Mouse (Mus musculus) small intestine, adult 2 months (tissue): ENCODE results near the gene Tnxb. TPM values are rescaled to one million over a fixed set of nuclear protein-coding genes. Genes with fewer than 3 reads are reported as not detected.
"Not testable (repeated sequence)": the region's sequence is repeated elsewhere in the genome, so short reads cannot be mapped to it uniquely, and the experiment has no call there.

Experiments
- H3K27ac ChIP-seq: fragments of 200-500 bp; 2 replicates; pipeline ENCODE4 v1.5.1; 2012; ENCODE audit warnings: low read depth, low read length, control low read depth, inconsistent platforms; ENCODE audit not compliant: insufficient read depth
- H3K27me3 ChIP-seq: fragments of 200-500 bp; 2 replicates; pipeline ENCODE4 v1.6.1; 2012; ENCODE audit warnings: mild to moderate bottlenecking, moderate library complexity, low read length, inconsistent platforms; ENCODE audit not compliant: control insufficient read depth, insufficient read depth
- H3K36me3 ChIP-seq: fragments of 200-500 bp; 2 replicates; pipeline ENCODE4 v1.6.1; 2012; ENCODE audit warnings: mild to moderate bottlenecking, low read length, control low read depth, inconsistent platforms; ENCODE audit not compliant: control insufficient read depth, insufficient read depth
- H3K4me1 ChIP-seq: fragments of 200-500 bp; 2 replicates; pipeline ENCODE4 v1.6.1; 2012; ENCODE audit warnings: low read length, inconsistent platforms, mixed read lengths; ENCODE audit not compliant: control insufficient read depth, insufficient read depth, insufficient read length
- H3K4me3 ChIP-seq: fragments of 200-500 bp; 2 replicates; pipeline ENCODE4 v1.5.1; 2012; ENCODE audit warnings: low read depth, mild to moderate bottlenecking, control low read depth, inconsistent platforms, low read length, moderate library complexity
- CTCF ChIP-seq: fragments of 200-500 bp; IDR thresholded peaks from 2 replicates; pipeline ENCODE4 v1.5.1; 2012; ENCODE audit warnings: low read depth, mild to moderate bottlenecking, control low read depth, inconsistent platforms, low read length, moderate library complexity, mixed read lengths; ENCODE audit not compliant: insufficient replicate concordance, insufficient read length; ENCODE audit errors: extremely low read depth
- POLR2A ChIP-seq: fragments of 200-500 bp; IDR thresholded peaks from 2 replicates; pipeline ENCODE4 v1.6.1; 2012; ENCODE audit warnings: low read depth, mild to moderate bottlenecking, control low read depth, inconsistent platforms, low read length, moderate library complexity
- WGBS: fragments of 180-500 bp; shearing (Covaris S2); methylation state at CpG from one replicate; pipeline ENCODE4 v1.1.7; 2018; 5-methylcytosine and 5-hydroxymethylcytosine counted together
- polyA plus RNA-seq: library from polyadenylated mRNA; depleted of rRNA; stranded (reverse); fragments of >200 nt; gene quantifications from 2 replicates; pipeline ENCODE4 v1.2.3, GENCODE M21; 2012

Gene Tnxb
- polyA plus RNA-seq, 1 experiment: 12.5 TPM

DNA sequence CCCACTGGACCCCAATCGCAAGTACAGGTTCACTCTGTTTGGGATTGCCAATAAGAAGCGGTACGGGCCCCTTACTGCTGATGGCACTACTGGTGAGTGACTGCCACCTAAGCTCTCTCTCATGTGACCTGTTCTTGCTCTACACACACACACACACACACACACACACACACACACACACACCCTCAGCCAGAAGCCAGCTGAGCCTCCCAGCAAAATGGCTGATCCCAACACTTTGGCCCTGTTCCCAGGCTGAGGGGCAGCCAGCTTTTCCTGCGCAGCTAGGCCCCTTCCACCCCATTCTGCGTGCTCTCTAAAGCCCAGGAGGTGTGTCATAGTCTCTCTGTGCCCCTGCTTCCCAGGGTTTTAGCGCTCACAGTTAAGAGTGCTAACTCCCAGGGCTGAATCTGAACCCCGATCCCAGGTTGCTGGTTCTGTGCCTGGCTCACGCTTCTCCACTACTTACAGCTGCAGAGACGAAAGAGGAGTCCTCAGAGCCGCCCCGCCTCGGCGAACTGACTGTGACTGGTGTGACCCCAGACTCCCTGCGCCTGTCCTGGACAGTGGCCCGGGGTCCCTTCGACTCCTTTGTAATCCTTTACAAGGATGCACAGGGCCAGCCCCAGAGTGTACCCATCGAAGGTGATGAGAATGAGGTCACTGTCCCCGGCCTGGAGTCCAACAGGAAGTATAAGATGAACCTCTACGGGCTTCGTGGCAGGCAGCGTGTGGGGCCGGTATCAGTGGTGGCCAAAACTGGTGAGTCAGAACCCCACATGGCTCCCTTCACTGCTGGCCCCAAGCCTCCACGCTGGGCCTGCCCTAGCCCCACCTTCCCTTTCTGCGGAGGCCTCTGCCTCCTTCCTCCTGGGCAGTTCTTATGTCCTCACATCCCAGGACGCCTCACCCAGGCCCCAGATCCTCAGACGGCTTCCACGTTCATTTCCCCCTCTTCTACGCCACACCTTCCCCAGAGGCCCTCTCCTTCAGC is 15.1 kb downstream of the Tnxb start:
- Histone ChIP-seq H3K27me3 (no peaks in the 10 kb centered on the region; the same call in 1 of the 2 replicates), H3K27ac (peak overlapping the region; percentile 49), H3K4me3 (no peak overlapping the region), H3K36me3 (no peaks in the 10 kb centered on the region), H3K4me1 (peaks cover 19% of the 10 kb centered on the region)
- WGBS: 58% methylated on average over 28 of the region's 28 CpGs
- TF ChIP-seq POLR2A: no peak
- no peak for TF ChIP-seq CTCF

DNA sequence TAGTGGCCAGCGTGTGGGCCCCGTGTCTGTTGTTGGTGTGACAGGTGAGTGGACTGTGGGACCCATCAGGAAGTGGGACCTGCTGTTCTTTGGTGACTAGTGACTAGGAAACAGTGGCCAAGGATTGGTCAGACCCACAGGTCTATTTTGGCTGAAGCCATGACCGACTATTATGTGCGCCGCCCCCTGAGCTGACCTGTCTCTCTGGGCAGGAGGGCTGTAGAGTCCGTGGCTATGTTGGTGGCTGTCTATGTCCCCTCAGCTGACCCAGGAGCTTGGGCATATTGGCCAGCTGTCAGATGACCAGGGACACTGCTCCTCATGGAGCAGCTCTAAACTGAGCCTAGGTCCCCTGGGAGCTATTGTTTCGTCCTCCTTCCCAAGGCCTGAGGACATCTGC is 18.6 kb downstream of the Tnxb start:
- Histone ChIP-seq H3K4me1 (peaks cover 11% of the 10 kb centered on the region), H3K27ac (no peak overlapping the region), H3K36me3 (no peaks in the 10 kb centered on the region), H3K27me3 (no peaks in the 10 kb centered on the region; the same call in 1 of the 2 replicates), H3K4me3 (no peak overlapping the region)
- TF ChIP-seq POLR2A: no peak
- TF ChIP-seq CTCF: no peak
- 88% methylated on average over 7 of the region's 7 CpGs for WGBS

DNA sequence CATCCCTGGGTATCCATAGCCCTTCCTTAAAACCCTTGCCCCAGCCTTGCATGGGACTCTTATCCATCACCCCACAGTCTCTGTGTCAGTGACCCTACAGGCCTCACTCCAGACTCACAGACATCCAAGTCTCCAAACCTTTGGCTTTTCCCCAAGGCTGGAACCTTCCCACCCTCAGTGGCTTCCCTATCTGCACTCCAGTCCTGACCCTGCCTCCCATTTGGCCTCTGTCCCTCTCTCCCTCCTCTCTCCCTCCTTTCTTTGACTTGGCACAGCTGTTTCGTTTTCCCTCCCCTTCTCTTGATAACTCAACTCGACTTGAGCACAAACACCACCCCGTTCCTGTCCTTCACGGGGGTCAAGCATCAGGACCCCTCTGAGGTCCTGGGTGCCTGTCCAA is 20.1 kb downstream of the Tnxb start:
- TF ChIP-seq CTCF (no peak), POLR2A (no peak)
- H3K27me3 ChIP-seq: no peaks in the 10 kb centered on the region
- no peaks in the 10 kb centered on the region for H3K36me3 ChIP-seq
- no peak overlapping the region for H3K4me3 ChIP-seq
- no peak overlapping the region for H3K27ac ChIP-seq
- peaks cover 4% of the 10 kb centered on the region for H3K4me1 ChIP-seq
- WGBS: 40% methylated on average over 4 of the region's 4 CpGs

DNA sequence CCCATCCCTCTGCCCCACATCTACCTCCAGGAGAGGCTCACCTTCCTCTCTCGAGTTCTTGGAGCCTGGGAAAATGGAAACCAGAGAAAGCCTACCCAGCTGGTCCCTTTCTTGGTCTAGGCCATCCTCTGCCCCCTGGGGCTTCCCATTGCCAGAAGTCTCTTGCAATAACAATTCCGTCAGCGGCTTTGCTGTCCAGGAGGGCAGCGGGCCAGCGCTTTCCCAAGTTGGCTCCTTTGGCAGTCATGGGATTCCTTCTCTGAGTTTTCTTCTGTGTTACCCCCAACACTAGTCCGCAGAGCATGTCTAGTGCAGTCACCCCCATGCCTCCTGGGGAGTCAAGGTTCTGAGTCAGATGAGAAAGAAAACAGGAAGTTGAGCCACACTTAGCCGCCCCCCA is 22.6 kb downstream of the Tnxb start:
- H3K4me1 ChIP-seq: no peaks in the 10 kb centered on the region
- H3K4me3 ChIP-seq: no peak overlapping the region
- no peaks in the 10 kb centered on the region for H3K36me3 ChIP-seq
- H3K27ac ChIP-seq: no peak overlapping the region
- 74% methylated on average over 7 of the region's 7 CpGs for WGBS
- TF ChIP-seq CTCF: no peak
- TF ChIP-seq POLR2A: no peak
- H3K27me3 ChIP-seq: no peaks in the 10 kb centered on the region

DNA sequence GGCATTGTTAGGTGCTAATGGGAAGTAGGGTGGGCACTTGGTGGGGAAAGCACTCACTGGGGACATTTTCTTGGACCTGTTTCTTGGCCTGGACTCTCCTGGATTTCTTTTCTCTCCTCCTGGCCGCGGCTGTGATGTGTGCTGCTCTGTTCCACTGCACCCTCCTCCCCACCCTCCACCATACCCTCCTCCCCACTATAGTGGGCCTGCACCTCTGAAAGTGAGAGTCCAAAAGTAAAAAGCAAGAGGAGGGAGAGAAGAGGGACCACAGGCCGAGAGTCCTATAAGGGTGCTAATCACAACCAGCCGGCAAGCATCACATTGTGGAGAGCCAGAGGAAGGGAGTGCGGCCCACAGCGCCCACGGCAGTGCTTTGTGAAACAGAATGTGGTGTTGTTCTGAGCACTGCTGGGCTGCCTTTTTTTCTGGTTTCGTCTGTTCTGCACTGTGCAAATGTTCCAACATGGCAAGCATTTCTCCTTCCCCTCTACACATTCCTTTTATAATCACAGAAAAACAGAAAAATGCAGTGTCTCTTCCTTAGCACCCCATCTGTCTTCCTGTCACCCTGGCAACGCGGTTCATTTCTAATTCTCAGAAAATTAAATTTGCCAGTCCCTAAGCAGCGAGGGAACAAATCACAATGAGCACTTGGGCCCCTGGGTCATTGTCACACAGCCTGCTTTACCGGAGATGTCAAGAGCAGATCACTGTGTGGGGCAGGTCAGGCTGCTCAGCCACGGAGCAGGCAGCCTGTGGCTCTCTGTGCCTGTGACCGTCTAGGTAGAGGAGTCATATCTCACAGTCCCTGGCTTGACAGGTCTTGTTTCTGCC is 29.5 kb downstream of the Tnxb start:
- H3K36me3 ChIP-seq: no peaks in the 10 kb centered on the region
- WGBS: 59% methylated on average over 14 of the region's 14 CpGs
- H3K4me1 ChIP-seq: no peaks in the 10 kb centered on the region
- no peak overlapping the region for H3K4me3 ChIP-seq
- no peak overlapping the region for H3K27ac ChIP-seq
- H3K27me3 ChIP-seq: no peaks in the 10 kb centered on the region
- TF ChIP-seq POLR2A (no peak), CTCF (no peak)

DNA sequence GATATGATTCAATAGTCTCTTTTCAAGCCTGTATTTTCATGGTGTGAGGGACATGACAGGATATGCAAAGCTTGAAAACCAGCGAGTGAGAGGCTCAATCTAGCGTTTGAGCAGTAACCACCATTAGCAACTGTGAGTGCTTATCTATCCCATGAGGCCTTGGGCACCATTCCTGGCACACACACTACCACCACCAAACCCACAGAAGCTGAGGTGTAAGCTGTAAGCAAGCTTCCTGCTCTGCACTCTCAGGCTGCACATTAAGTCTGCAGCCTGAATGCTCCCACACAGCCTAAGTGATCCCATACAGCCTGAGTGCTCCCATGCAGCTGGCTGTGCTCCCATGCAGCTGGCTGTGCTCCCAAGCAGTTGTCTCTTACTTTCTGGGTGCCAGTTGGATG is 30.3 kb downstream of the Tnxb start:
- Histone ChIP-seq H3K4me3 (no peak overlapping the region), H3K27me3 (no peaks in the 10 kb centered on the region), H3K36me3 (no peaks in the 10 kb centered on the region), H3K27ac (no peak overlapping the region), H3K4me1 (no peaks in the 10 kb centered on the region)
- TF ChIP-seq CTCF: no peak
- TF ChIP-seq POLR2A: no peak
- WGBS: 58% methylated on average over 2 of the region's 2 CpGs

DNA sequence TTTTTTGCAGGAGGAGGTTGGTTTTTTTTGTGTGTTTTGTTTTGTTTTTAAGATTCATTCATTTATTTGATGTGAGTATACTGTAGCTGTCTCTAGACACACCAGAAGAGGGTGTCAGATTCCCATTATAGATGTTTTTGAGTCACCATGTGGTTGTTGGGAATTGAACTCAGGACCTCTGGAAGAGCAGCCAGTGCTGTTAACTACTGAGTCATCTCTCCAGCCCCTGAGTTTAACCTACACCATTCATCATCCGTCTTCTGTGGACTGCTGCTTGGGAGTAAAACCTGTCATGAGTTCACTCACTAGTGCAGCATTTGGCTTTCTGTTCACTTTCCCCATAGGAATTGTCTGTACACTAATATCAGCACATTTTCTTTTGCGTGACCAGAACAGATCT is 36.1 kb downstream of the Tnxb start:
- H3K4me3 ChIP-seq, H3K27ac ChIP-seq, H3K27me3 ChIP-seq, H3K4me1 ChIP-seq, H3K36me3 ChIP-seq: not testable (repeated sequence)
- WGBS: 82% methylated on average over 2 of the region's 2 CpGs
